Comparison of ENCODE assay signal across 8 mouse cellular contexts in the genomic region with DNA sequence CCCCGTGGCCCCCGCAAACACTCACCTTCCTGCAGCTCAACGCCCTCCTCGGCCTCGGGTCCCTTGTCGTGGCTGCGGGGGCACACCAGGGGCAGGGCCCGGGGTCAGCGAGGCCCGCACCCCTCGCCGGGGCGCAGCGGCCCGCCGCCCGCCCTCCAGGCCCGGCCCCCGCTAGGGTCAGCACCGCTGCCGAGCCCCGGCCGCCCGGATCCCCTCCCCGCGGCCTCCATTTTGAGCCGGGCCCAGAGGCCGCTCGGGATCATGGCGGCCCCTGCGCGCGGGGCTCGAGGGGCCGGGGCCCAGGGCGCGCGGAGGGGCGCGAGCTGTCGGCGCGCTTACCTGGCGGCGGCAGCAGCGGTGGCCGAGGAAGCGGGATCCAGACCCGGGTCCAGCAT. TPM values are rescaled to one million over a fixed set of nuclear protein-coding genes. Genes with fewer than 3 reads are reported as not detected.
DNase-seq lines count a peak whose midpoint lies in the region; ATAC-seq and TF ChIP-seq lines count a peak whose summit lies in the region.

No protein-coding gene starts in this region.

- 1% methylated on average over 19 of the region's 49 CpGs for whole genome bisulfite sequencing in heart, embryonic 14.5 days
- WGBS in limb, embryonic 10.5 days: 1% methylated on average over 34 of the region's 49 CpGs
- 1% methylated on average over 35 of the region's 49 CpGs for WGBS in olfactory bulb, adult 2 months

- H3K36me3 ChIP-seq in megakaryocyte, embryonic 14.5 days (replicated peaks; ENCODE audit: low read length): peaks cover 61% of the 10 kb centered on the region
- H3K36me3 ChIP-seq in heart, embryonic 14.5 days (ENCODE audit: control insufficient read depth, insufficient read depth, low read length): peaks cover 58% of the 10 kb centered on the region
- peaks cover 63% of the 10 kb centered on the region for H3K36me3 ChIP-seq in limb, embryonic 10.5 days

- peak overlapping the region; percentile 99 for H3K9ac ChIP-seq in heart, embryonic 14.5 days (ENCODE audit: low read length)

- TF ChIP-seq POLR2A in olfactory bulb, adult 2 months (IDR thresholded peaks at IDR 0.05; ENCODE audit: insufficient read depth, low read depth, low read length): no peak

- H3K4me2 ChIP-seq in heart, embryonic 14.5 days (ENCODE audit: low read length): peak overlapping the region; percentile 74

- no peaks in the 10 kb centered on the region for H3K9me3 ChIP-seq in megakaryocyte, embryonic 14.5 days
- H3K9me3 ChIP-seq in heart, embryonic 14.5 days (ENCODE audit: control insufficient read depth, low read length): no peaks in the 10 kb centered on the region
- no peaks in the 10 kb centered on the region for H3K9me3 ChIP-seq in limb, embryonic 10.5 days (replicated peaks)

- H3K27me3 ChIP-seq in megakaryocyte, embryonic 14.5 days (replicated peaks): no peaks in the 10 kb centered on the region
- no peaks in the 10 kb centered on the region for H3K27me3 ChIP-seq in heart, embryonic 14.5 days (ENCODE audit: control insufficient read depth, insufficient read depth, low read length)
- H3K27me3 ChIP-seq in limb, embryonic 10.5 days (ENCODE audit: low read depth, poor library complexity, severe bottlenecking): no peaks in the 10 kb centered on the region

- peak overlapping the region; percentile 73 to 99 for H3K27ac ChIP-seq in heart, embryonic 14.5 days (replicated peaks in 1 of 2; ENCODE audit: control insufficient read depth in 1 of 2, insufficient read depth in 1 of 2, low read depth in 2 of 2, low read length in 2 of 2)
- peak overlapping the region; percentile 100 for H3K27ac ChIP-seq in limb, embryonic 10.5 days
- H3K27ac ChIP-seq in olfactory bulb, adult 2 months (ENCODE audit: insufficient read depth, low read depth, low read length): peak overlapping the region; percentile 88

- peaks cover 67% of the 10 kb centered on the region for H3K4me1 ChIP-seq in megakaryocyte, embryonic 14.5 days
- peaks cover 11 to 19% of the 10 kb centered on the region in 2 experiments for H3K4me1 ChIP-seq in heart, embryonic 14.5 days (ENCODE audit: control insufficient read depth in 2 of 2, insufficient read depth in 2 of 2, low read length in 2 of 2)
- peaks cover 19% of the 10 kb centered on the region for H3K4me1 ChIP-seq in limb, embryonic 10.5 days
- H3K4me1 ChIP-seq in olfactory bulb, adult 2 months (ENCODE audit: control insufficient read depth, insufficient read depth, low read length): peaks cover 33% of the 10 kb centered on the region

- DNase-seq in adrenal gland, postnatal 10 days: peak; percentile 60
- no peak for DNase-seq in adrenal gland, postnatal 4 days (ENCODE audit: low spot score in 2 of 2)
- no peak for DNase-seq in limb, embryonic 10.5 days (ENCODE audit: low spot score)
- no peak for DNase-seq in urinary bladder, adult 2 months (ENCODE audit: low spot score)

- no peak for TF ChIP-seq CTCF in olfactory bulb, adult 2 months (IDR thresholded peaks at IDR 0.05; ENCODE audit: insufficient read depth, low read depth, low read length)

- ATAC-seq in megakaryocyte, adult 5-6 weeks (ENCODE audit: poor library complexity, severe bottlenecking): no peak
- peak; percentile 33 for ATAC-seq in heart, embryonic 14.5 days (ENCODE audit: insufficient number of reproducible peaks, insufficient read depth, low FRiP score, low read depth)

- peak overlapping the region; percentile 98 for H3K4me3 ChIP-seq in megakaryocyte, embryonic 14.5 days (replicated peaks)
- peak overlapping the region; percentile 85 to 89 for H3K4me3 ChIP-seq in heart, embryonic 14.5 days (ENCODE audit: control insufficient read depth in 1 of 2, insufficient read depth in 1 of 2, low read depth in 1 of 2, low read length in 2 of 2)
- H3K4me3 ChIP-seq in limb, embryonic 10.5 days: peak overlapping the region; percentile 94
- H3K4me3 ChIP-seq in olfactory bulb, adult 2 months (ENCODE audit: insufficient read depth, low read depth, low read length): peak overlapping the region; percentile 100

RNA-seq across cellular contexts. Expression of gene Usf2, which starts 0.2 kb away (rescaled TPM):
- total RNA-seq in adrenal gland, postnatal 10 days (2021): 100 to 1,000 TPM; 105 to 108 TPM
- 100 to 1,000 TPM; 113 to 125 TPM for total RNA-seq in adrenal gland, postnatal 4 days (2021)
- 122 and 127 TPM in 2 replicates for polyA plus RNA-seq in megakaryocyte, embryonic 14.5 days (2012; ENCODE audit: insufficient read depth, low replicate concordance)
- 145 and 150 TPM in 2 replicates for total RNA-seq in megakaryocyte, adult 5-6 weeks (2015)
- total RNA-seq in megakaryocyte, adult 5-6 weeks (2017): 193 and 226 TPM in 2 replicates
- 17.2 and 19.6 TPM in 2 replicates for polyA plus RNA-seq in heart, embryonic 14.5 days (2014; fragmentation: Nextera tagmentation; extraction: Ambion mirVana)
- 28.7 and 33.5 TPM in 2 replicates for polyA plus RNA-seq in limb, embryonic 10.5 days (2016; fragmentation: Nextera tagmentation; extraction: Ambion mirVana)
- polyA plus RNA-seq in olfactory bulb, adult 2 months (2012; ENCODE audit: insufficient read depth, insufficient read length, low replicate concordance, missing spikeins): 282 TPM in 1 of 2 replicates, not detected in the other
- 109 and 118 TPM in 2 replicates for polyA plus RNA-seq in urinary bladder, adult 2 months (2012; rRNA removed)

RNA-seq across cellular contexts. Expression of gene Hamp, which starts 12.5 kb away (rescaled TPM):
- total RNA-seq in adrenal gland, postnatal 10 days (2021): 1 to 10 TPM in 1 of 2 experiments, under 1 TPM in 1; 0.88 to 1.3 TPM
- 10 to 100 TPM in 1 of 2 experiments, 1 to 10 TPM in 1; 2.3 to 36.9 TPM for total RNA-seq in adrenal gland, postnatal 4 days (2021)
- not detected in 2 replicates for polyA plus RNA-seq in megakaryocyte, embryonic 14.5 days (2012; ENCODE audit: insufficient read depth, low replicate concordance)
- 0.60 TPM in 1 of 2 replicates, not detected in the other for total RNA-seq in megakaryocyte, adult 5-6 weeks (2015)
- not detected in 2 replicates for total RNA-seq in megakaryocyte, adult 5-6 weeks (2017)
- polyA plus RNA-seq in heart, embryonic 14.5 days (2014; fragmentation: Nextera tagmentation; extraction: Ambion mirVana): not detected in 2 replicates
- polyA plus RNA-seq in limb, embryonic 10.5 days (2016; fragmentation: Nextera tagmentation; extraction: Ambion mirVana): not detected in 2 replicates
- not detected in 2 replicates for polyA plus RNA-seq in olfactory bulb, adult 2 months (2012; ENCODE audit: insufficient read depth, insufficient read length, low replicate concordance, missing spikeins)
- not detected in 2 replicates for polyA plus RNA-seq in urinary bladder, adult 2 months (2012; rRNA removed)

RNA-seq across cellular contexts. Expression of gene Lsr, which starts 16.9 kb away (rescaled TPM):
- 10 to 100 TPM; 11.2 to 21.6 TPM for total RNA-seq in adrenal gland, postnatal 10 days (2021)
- total RNA-seq in adrenal gland, postnatal 4 days (2021): 10 to 100 TPM; 15.2 to 17.6 TPM
- 2.1 TPM in 1 of 2 replicates, not detected in the other for polyA plus RNA-seq in megakaryocyte, embryonic 14.5 days (2012; ENCODE audit: insufficient read depth, low replicate concordance)
- total RNA-seq in megakaryocyte, adult 5-6 weeks (2015): 4.3 and 7.3 TPM in 2 replicates
- 4.7 and 6.1 TPM in 2 replicates for total RNA-seq in megakaryocyte, adult 5-6 weeks (2017)
- 6.1 and 6.7 TPM in 2 replicates for polyA plus RNA-seq in heart, embryonic 14.5 days (2014; fragmentation: Nextera tagmentation; extraction: Ambion mirVana)
- 28.9 and 31.3 TPM in 2 replicates for polyA plus RNA-seq in limb, embryonic 10.5 days (2016; fragmentation: Nextera tagmentation; extraction: Ambion mirVana)
- polyA plus RNA-seq in olfactory bulb, adult 2 months (2012; ENCODE audit: insufficient read depth, insufficient read length, low replicate concordance, missing spikeins): not detected in 2 replicates
- polyA plus RNA-seq in urinary bladder, adult 2 months (2012; rRNA removed): 38.0 and 38.9 TPM in 2 replicates

RNA-seq across cellular contexts. Expression of gene Fam187b, which starts 17.2 kb away (rescaled TPM):
- under 1 TPM; 0.39 to 0.63 TPM for total RNA-seq in adrenal gland, postnatal 10 days (2021)
- under 1 TPM; 0.68 to 0.98 TPM for total RNA-seq in adrenal gland, postnatal 4 days (2021)
- polyA plus RNA-seq in megakaryocyte, embryonic 14.5 days (2012; ENCODE audit: insufficient read depth, low replicate concordance): not detected in 2 replicates
- 1.4 and 1.9 TPM in 2 replicates for total RNA-seq in megakaryocyte, adult 5-6 weeks (2015)
- 0.51 and 0.77 TPM in 2 replicates for total RNA-seq in megakaryocyte, adult 5-6 weeks (2017)
- polyA plus RNA-seq in heart, embryonic 14.5 days (2014; fragmentation: Nextera tagmentation; extraction: Ambion mirVana): 0.30 and 0.89 TPM in 2 replicates
- polyA plus RNA-seq in limb, embryonic 10.5 days (2016; fragmentation: Nextera tagmentation; extraction: Ambion mirVana): 1.0 and 1.3 TPM in 2 replicates
- not detected in 2 replicates for polyA plus RNA-seq in olfactory bulb, adult 2 months (2012; ENCODE audit: insufficient read depth, insufficient read length, low replicate concordance, missing spikeins)
- 4.9 and 7.7 TPM in 2 replicates for polyA plus RNA-seq in urinary bladder, adult 2 months (2012; rRNA removed)

RNA-seq across cellular contexts. Expression of gene Hamp2, which starts 31.9 kb away (rescaled TPM):
- total RNA-seq in adrenal gland, postnatal 10 days (2021): 1 to 10 TPM in 1 of 2 experiments, not detected in 1; 1.1 TPM
- 10 to 100 TPM in 1 of 2 experiments, under 1 TPM in 1; 0.84 to 12.5 TPM for total RNA-seq in adrenal gland, postnatal 4 days (2021)
- not detected in 2 replicates for polyA plus RNA-seq in megakaryocyte, embryonic 14.5 days (2012; ENCODE audit: insufficient read depth, low replicate concordance)
- not detected in 2 replicates for total RNA-seq in megakaryocyte, adult 5-6 weeks (2015)
- total RNA-seq in megakaryocyte, adult 5-6 weeks (2017): not detected in 2 replicates
- polyA plus RNA-seq in heart, embryonic 14.5 days (2014; fragmentation: Nextera tagmentation; extraction: Ambion mirVana): not detected in 2 replicates
- not detected in 2 replicates for polyA plus RNA-seq in limb, embryonic 10.5 days (2016; fragmentation: Nextera tagmentation; extraction: Ambion mirVana)
- not detected in 2 replicates for polyA plus RNA-seq in olfactory bulb, adult 2 months (2012; ENCODE audit: insufficient read depth, insufficient read length, low replicate concordance, missing spikeins)
- not detected in 2 replicates for polyA plus RNA-seq in urinary bladder, adult 2 months (2012; rRNA removed)
